Mouse (Mus musculus) heart, adult 11 months (tissue): ENCODE data around the gene Prnd.

Experiments used
- DNase-seq: peaks from one replicate; pipeline ENCODE4 v3.0.0; 2022

Gene Prnd

GRCm38 (mm10) chr2:131987950-131988349 lies 37.3 kb downstream of the Prnd start:
- DNase-seq = peak; percentile 72

- DNase-seq = peak; percentile 33
Observed at GRCm38 (mm10) chr2:131988550-131988949, 37.9 kb downstream of the Prnd start.

GRCm38 (mm10) chr2:131992487-131992886 lies 41.8 kb downstream of the Prnd start:
- peak; percentile 86 for DNase-seq

GRCm38 (mm10) chr2:131993151-131993550 lies 42.5 kb downstream of the Prnd start:
- DNase-seq = peak; percentile 84

GRCm38 (mm10) chr2:131993563-131994088 lies 43.0 kb downstream of the Prnd start:
- peak; percentile 81 for DNase-seq

- DNase-seq = peak; percentile 91
Observed at GRCm38 (mm10) chr2:131994971-131995370, 44.3 kb downstream of the Prnd start.

GRCm38 (mm10) chr2:131995742-131996141 lies 45.1 kb downstream of the Prnd start:
- peak; percentile 75 for DNase-seq

GRCm38 (mm10) chr2:131996369-131996768 lies 45.7 kb downstream of the Prnd start:
- peak; percentile 78 for DNase-seq

DNA sequence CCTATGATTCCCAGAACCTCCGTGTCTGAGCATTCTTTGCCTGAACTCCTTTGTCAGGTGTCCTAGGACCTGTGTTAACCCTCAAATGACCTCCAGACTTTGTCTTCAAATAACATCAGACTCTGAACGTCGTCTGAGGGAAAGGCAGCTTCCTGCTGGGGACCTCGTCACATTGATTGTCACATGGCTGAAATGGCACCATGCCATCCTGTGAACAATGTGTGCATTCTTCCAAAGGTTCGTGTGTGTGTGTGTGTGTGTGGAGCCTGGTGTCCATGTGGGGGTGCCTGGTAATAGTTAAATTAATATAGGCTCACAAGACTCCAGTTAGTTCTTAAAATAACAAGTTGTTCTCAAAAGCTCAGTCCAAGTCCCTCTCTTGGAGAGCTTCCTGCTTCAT lies 46.7 kb downstream of the Prnd start:
- DNase-seq = peak; percentile 71

GRCm38 (mm10) chr2:132001696-132002334 lies 51.2 kb downstream of the Prnd start:
- peak; percentile 64 for DNase-seq

GRCm38 (mm10) chr2:132003916-132004315 lies 53.3 kb downstream of the Prnd start:
- DNase-seq = peak; percentile 86

DNA sequence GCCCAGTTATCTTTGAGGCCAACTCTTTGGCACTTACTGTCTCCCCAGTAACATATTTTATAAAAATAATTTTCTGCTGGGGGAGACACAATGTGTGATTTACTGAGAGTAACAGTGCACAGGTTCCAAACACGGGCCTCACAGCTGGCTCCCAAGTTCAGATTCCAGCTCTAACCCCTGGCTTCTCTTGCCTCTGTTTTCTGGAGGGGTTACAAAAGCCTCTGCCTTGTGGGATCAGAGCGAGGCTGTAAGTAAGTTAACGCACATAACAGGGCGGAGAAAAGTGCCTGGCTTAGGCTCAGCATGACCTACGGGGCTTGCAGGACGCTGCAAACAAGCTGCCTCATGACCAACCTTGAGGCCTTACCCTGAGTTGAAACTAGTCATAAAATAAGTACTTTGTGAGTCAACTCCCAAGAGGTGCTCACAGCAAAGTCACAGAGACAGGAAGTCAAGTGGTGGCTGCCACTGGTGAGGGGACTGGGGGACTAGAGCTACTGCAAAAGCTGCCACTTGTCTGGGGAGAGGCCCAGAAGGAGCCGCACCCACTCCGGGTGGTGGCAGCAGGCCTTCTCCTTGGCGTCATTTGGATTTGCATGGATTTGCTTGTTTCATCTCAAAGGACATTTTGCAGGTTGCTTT lies 54.0 kb downstream of the Prnd start:
- peak; percentile 91 for DNase-seq

- peak; percentile 91 for DNase-seq
Observed at GRCm38 (mm10) chr2:132005445-132005844, 54.8 kb downstream of the Prnd start.
